Mouse (Mus musculus) liver, adult (tissue): ENCODE measurements around the gene Syne3.

Experiments
- GATA4 ChIP-seq: IDR thresholded peaks from 2 replicates; pipeline ENCODE4 v1.6.1; 2014; ENCODE audit warnings: mild to moderate bottlenecking, low read length; ENCODE audit not compliant: insufficient replicate concordance

Syne3 gene

DNA sequence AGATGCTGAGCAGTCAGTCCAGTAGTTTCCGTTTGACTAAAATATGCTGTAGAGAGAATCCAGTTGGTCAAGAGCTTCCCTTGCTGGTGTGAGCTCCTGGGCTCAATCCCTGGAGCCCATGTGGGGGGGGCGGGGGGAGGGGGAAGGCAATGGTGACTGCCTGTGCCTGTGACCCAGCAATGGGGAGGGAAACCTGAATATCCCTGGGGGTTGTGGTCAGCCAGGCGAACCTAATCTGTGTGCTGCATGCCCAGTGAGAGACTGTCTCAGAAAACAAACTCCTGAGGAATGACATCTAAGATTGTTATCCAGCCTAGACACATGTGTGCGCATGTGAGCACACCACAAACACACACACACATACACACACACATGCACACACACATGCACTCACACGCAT, 100.6 kb downstream of the Syne3 start:
- no peak for TF ChIP-seq GATA4

DNA sequence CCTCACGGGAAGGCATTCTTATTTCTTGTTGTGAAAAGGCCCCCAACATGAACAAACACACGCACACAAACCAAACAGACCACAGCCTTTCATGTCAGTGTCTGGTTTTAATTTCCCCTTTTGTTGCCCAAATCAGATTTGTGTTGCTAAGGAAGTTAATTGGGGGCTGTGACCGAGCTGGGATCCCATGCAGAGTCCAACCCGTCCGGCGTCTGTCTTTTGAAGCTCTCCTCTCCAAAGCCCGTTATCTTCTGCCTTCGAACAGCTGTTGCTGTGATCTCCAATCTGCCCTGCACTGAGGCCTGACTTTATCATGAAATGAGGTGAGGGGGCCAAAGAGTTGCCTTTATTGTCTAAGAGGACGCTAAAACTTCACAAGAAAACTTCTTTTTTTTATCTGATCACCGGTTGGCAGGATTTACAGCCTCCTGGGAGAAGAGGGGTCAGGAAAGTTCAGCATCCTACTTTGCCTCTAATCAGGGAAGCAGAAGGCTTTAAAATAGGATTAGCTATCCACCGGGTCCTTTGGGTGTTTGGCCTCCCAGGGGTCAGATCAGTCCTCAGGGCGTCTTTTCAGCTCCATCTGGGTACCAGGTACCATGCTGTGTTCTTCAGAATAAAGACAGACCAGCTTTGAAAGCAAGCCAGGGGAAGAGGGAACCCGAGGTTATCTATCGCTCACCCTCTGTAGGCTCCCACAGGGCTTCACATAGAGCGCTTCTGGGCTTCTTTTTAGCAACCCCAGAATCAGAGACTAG, 101.4 kb downstream of the Syne3 start:
- TF ChIP-seq GATA4 = no peak

- no peak for TF ChIP-seq GATA4
These were observed 102.5 kb downstream of the Syne3 start for GRCm38 (mm10) chr12:104907133-104907532.

GRCm38 (mm10) chr12:104904138-104904537, 105.5 kb downstream of the Syne3 start:
- TF ChIP-seq GATA4 = no peak

GRCm38 (mm10) chr12:104902392-104903053, 107.1 kb downstream of the Syne3 start:
- TF ChIP-seq GATA4 = no peak

DNA sequence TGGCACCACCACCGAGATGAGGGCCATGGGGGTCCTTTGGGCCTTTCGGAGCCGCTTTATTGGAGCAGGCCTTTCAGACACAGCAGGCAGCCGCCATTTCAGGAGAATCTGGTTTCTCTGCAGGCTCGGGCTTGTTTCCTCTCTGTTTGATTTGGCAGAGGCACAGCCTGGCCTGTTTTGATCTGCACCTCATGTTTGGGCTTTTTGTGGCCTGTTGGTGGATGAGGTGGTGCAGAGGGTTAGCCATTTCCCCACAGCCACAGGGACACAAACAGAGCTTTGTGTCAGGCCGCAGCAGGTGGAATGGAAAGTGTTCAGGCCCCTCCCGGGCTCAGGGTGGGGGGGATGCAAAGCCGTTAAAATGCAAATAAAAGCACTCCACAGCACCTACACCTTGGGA, 108.3 kb downstream of the Syne3 start:
- TF ChIP-seq GATA4 = no peak

DNA sequence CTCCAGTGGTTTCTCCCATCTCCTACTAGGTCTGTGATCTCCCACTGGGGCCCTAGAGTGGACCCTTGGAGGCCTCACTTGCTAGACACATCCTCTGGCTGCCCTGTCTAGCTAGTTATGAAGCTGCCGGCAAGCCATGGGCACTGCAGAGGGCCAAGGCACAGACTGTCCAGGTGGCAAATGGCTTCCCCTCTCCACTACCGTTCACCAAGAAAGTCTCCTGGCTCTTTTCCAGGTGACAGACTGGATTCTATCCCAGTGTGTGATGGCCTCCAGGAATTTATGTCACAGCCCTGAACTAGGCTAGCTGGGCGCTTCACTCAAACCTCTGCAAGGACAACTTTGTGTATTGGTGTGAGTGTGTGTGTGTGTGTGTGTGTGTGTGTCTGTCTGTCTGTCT, 109.8 kb downstream of the Syne3 start:
- no peak for TF ChIP-seq GATA4

GRCm38 (mm10) chr12:104899161-104899560, 110.4 kb downstream of the Syne3 start:
- no peak for TF ChIP-seq GATA4

GRCm38 (mm10) chr12:104898718-104899117, 110.9 kb downstream of the Syne3 start:
- no peak for TF ChIP-seq GATA4

GRCm38 (mm10) chr12:104897051-104897618, 112.5 kb downstream of the Syne3 start:
- no peak for TF ChIP-seq GATA4

GRCm38 (mm10) chr12:104896640-104897039, 113.0 kb downstream of the Syne3 start:
- TF ChIP-seq GATA4 = no peak

- no peak for TF ChIP-seq GATA4
These were observed 117.4 kb downstream of the Syne3 start for GRCm38 (mm10) chr12:104892245-104892644.

DNA sequence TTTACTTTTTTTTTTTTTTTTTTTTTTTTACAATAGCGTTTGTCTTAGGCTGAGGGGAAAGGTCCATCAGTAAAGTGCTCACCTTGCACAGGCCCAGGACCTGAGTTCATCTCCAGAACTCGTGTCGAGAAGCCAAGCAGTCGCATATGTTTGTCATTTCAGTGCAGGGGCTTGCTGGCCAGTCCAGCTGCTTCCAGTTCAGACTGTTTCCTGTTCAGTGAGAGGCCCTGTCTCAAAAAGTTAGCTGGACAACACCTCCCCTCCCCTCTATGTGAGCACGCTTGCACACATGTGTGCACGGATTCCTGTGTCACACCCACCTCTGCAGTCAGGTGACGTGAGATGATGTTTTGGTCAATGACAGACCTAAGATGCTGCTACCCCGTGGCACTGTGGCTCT, 119.5 kb downstream of the Syne3 start:
- TF ChIP-seq GATA4 = no peak

DNA sequence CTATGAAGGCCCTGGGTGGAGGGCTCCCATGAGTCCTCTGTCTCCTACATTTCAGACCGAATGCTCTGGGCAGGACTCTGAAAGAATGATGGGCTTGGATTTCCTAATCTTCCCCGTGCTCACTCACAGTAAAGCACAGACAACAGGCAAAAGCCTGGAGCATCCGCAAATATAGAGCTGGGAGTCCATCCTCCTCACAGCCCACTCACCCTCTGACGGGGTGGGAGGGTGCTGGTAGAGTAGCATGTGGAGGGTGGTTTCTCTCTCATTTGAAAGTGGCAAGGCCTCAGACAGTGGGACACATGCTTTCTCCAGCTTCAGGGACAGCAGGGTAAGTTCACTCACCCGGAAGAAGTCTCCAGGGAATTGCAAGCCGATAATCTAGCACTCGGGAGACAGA, 123.5 kb downstream of the Syne3 start:
- no peak for TF ChIP-seq GATA4

DNA sequence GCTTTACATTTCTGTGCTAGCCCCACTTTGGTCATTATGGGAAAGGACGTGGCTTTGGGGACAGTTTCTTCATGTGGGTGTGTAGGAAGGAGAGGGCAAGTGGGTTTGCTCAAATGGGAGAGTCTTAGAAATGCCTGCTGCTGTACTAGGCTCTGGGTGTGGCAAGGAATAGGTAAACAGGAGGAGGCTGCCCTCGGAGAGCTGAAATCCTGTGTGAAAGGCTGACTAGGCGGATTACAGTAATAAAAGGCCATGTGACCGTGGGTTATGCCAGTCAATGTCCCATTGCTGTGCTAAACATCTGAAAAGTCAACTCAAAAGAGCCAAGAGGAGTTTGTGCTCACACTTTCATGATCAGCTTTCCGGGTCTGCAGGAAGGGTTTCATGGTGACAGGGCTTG, 127.1 kb downstream of the Syne3 start:
- TF ChIP-seq GATA4 = no peak

DNA sequence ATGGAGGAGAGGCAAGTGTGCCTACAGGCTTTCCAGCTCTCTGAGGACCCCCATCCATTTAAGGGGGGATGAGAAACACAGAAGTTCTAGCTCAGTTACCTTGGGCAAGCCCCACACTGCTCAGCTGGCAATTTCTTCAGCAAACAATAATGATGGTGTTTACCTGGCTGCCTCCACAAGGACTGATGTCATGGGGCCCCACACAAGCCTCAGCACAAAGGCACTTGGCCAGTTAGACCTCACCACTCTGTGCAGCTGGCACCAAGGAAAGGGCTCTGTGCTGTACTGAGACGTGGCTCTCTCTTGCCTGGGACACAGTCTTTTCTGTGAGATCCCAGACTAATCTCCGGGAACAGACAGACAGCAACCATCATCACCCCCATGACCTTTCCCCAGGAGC, 127.5 kb downstream of the Syne3 start:
- TF ChIP-seq GATA4 = no peak
